Mouse (Mus musculus): Measurements from ENCODE around the gene Usp10. TPM values are rescaled to one million over a fixed set of nuclear protein-coding genes. Genes with fewer than 3 reads are reported as not detected.

Usp10 gene
- polyA plus RNA-seq, 1 experiment, result 133 TPM

GRCm38 (mm10) chr8:119997266-119997665 is 87.1 kb downstream of the Usp10 start:
- H3K4me3 ChIP-seq (replicated peaks; ENCODE audit: control insufficient read depth, low read depth, low read length), result no peak overlapping the region
- TF ChIP-seq CTCF (IDR thresholded peaks at IDR 0.05; ENCODE audit: control insufficient read depth, insufficient read depth, low read length) (no peak), POLR2A (IDR thresholded peaks at IDR 0.05; ENCODE audit: borderline replicate concordance, control insufficient read depth, low read depth, low read length) (no peak)
- 84% methylated on average over 4 of the region's 4 CpGs for whole genome bisulfite sequencing
- H3K4me1 ChIP-seq (ENCODE audit: control insufficient read depth, insufficient read depth, low read length), result no peaks in the 10 kb centered on the region; the same call in 1 of the 2 replicates
- no peak overlapping the region for H3K27ac ChIP-seq (ENCODE audit: control insufficient read depth, insufficient read depth, low read depth, low read length, poor library complexity)

- Histone ChIP-seq H3K4me1 (ENCODE audit: control insufficient read depth, insufficient read depth, low read length) (no peaks in the 10 kb centered on the region), H3K27ac (ENCODE audit: control insufficient read depth, insufficient read depth, low read depth, low read length, poor library complexity) (no peak overlapping the region), H3K4me3 (replicated peaks; ENCODE audit: control insufficient read depth, low read depth, low read length) (no peak overlapping the region)
- 73% methylated on average over 8 of the region's 8 CpGs for WGBS
- TF ChIP-seq POLR2A (IDR thresholded peaks at IDR 0.05; ENCODE audit: borderline replicate concordance, control insufficient read depth, low read depth, low read length) (no peak), CTCF (IDR thresholded peaks at IDR 0.05; ENCODE audit: control insufficient read depth, insufficient read depth, low read length) (no peak)
Measured at GRCm38 (mm10) chr8:120000461-120000860, 90.3 kb downstream of the Usp10 start.

- Histone ChIP-seq H3K4me3 (replicated peaks; ENCODE audit: control insufficient read depth, low read depth, low read length) (no peak overlapping the region), H3K4me1 (ENCODE audit: control insufficient read depth, insufficient read depth, low read length) (no peaks in the 10 kb centered on the region), H3K27ac (ENCODE audit: control insufficient read depth, insufficient read depth, low read depth, low read length, poor library complexity) (no peak overlapping the region)
- 81% methylated on average over 7 of the region's 7 CpGs for WGBS
- TF ChIP-seq CTCF (IDR thresholded peaks at IDR 0.05; ENCODE audit: control insufficient read depth, insufficient read depth, low read length) (no peak), POLR2A (IDR thresholded peaks at IDR 0.05; ENCODE audit: borderline replicate concordance, control insufficient read depth, low read depth, low read length) (no peak)
Measured at GRCm38 (mm10) chr8:120001712-120002111, 91.6 kb downstream of the Usp10 start.

- TF ChIP-seq CTCF (IDR thresholded peaks at IDR 0.05; ENCODE audit: control insufficient read depth, insufficient read depth, low read length), result no peak
- no peak for TF ChIP-seq POLR2A (IDR thresholded peaks at IDR 0.05; ENCODE audit: borderline replicate concordance, control insufficient read depth, low read depth, low read length)
- WGBS, result 81% methylated on average over 9 of the region's 9 CpGs
- H3K27ac ChIP-seq (ENCODE audit: control insufficient read depth, insufficient read depth, low read depth, low read length, poor library complexity), result no peak overlapping the region
- H3K4me1 ChIP-seq (ENCODE audit: control insufficient read depth, insufficient read depth, low read length), result no peaks in the 10 kb centered on the region
- H3K4me3 ChIP-seq (replicated peaks; ENCODE audit: control insufficient read depth, low read depth, low read length), result no peak overlapping the region
Measured at GRCm38 (mm10) chr8:120002348-120002747, 92.2 kb downstream of the Usp10 start.

- WGBS, result 80% methylated on average over 14 of the region's 14 CpGs
- Histone ChIP-seq H3K4me1 (ENCODE audit: control insufficient read depth, insufficient read depth, low read length) (no peaks in the 10 kb centered on the region), H3K4me3 (replicated peaks; ENCODE audit: control insufficient read depth, low read depth, low read length) (no peak overlapping the region), H3K27ac (ENCODE audit: control insufficient read depth, insufficient read depth, low read depth, low read length, poor library complexity) (no peak overlapping the region)
- TF ChIP-seq CTCF (IDR thresholded peaks at IDR 0.05; ENCODE audit: control insufficient read depth, insufficient read depth, low read length) (no peak), POLR2A (IDR thresholded peaks at IDR 0.05; ENCODE audit: borderline replicate concordance, control insufficient read depth, low read depth, low read length) (no peak)
Measured at GRCm38 (mm10) chr8:120004154-120004702, 94.1 kb downstream of the Usp10 start.

GRCm38 (mm10) chr8:120004705-120005381 is 94.7 kb downstream of the Usp10 start:
- no peak for TF ChIP-seq CTCF (IDR thresholded peaks at IDR 0.05; ENCODE audit: control insufficient read depth, insufficient read depth, low read length)
- TF ChIP-seq POLR2A (IDR thresholded peaks at IDR 0.05; ENCODE audit: borderline replicate concordance, control insufficient read depth, low read depth, low read length), result no peak
- 85% methylated on average over 2 of the region's 2 CpGs for WGBS
- H3K27ac ChIP-seq (ENCODE audit: control insufficient read depth, insufficient read depth, low read depth, low read length, poor library complexity), result no peak overlapping the region
- H3K4me1 ChIP-seq (ENCODE audit: control insufficient read depth, insufficient read depth, low read length), result no peaks in the 10 kb centered on the region
- H3K4me3 ChIP-seq (replicated peaks; ENCODE audit: control insufficient read depth, low read depth, low read length), result no peak overlapping the region

GRCm38 (mm10) chr8:120006645-120007160 is 96.5 kb downstream of the Usp10 start:
- H3K4me3 ChIP-seq (replicated peaks; ENCODE audit: control insufficient read depth, low read depth, low read length), result no peak overlapping the region
- 86% methylated on average over 9 of the region's 9 CpGs for WGBS
- TF ChIP-seq POLR2A (IDR thresholded peaks at IDR 0.05; ENCODE audit: borderline replicate concordance, control insufficient read depth, low read depth, low read length) (no peak), CTCF (IDR thresholded peaks at IDR 0.05; ENCODE audit: control insufficient read depth, insufficient read depth, low read length) (no peak)

More at GRCm38 (mm10) chr8:120006645-120007160, 96.5 kb downstream of the Usp10 start:
- Histone ChIP-seq H3K4me1 (ENCODE audit: control insufficient read depth, insufficient read depth, low read length) (no peaks in the 10 kb centered on the region), H3K27ac (ENCODE audit: control insufficient read depth, insufficient read depth, low read depth, low read length, poor library complexity) (no peak overlapping the region)

Other genes with a start within 250 kb of the Usp10 start
- gene Wfdc1, start 244.0 kb upstream of the Usp10 start, polyA plus RNA-seq (2011; ENCODE audit: insufficient read depth, insufficient read length, low replicate concordance, missing spikeins), result not detected in 2 replicates
- gene Atp2c2, start 210.4 kb upstream of the Usp10 start, polyA plus RNA-seq (2011; ENCODE audit: insufficient read depth, insufficient read length, low replicate concordance, missing spikeins), result not detected in 2 replicates
- gene Tldc1, start 131.9 kb upstream of the Usp10 start, polyA plus RNA-seq (2011; ENCODE audit: insufficient read depth, insufficient read length, low replicate concordance, missing spikeins), result 0.88 and 3.2 TPM in 2 replicates
- 90.1 and 247 TPM in 2 replicates for gene Cotl1, start 69.8 kb upstream of the Usp10 start, polyA plus RNA-seq (2011; ENCODE audit: insufficient read depth, insufficient read length, low replicate concordance, missing spikeins)
- gene Klhl36, start 48.1 kb upstream of the Usp10 start, polyA plus RNA-seq (2011; ENCODE audit: insufficient read depth, insufficient read length, low replicate concordance, missing spikeins), result 2.8 and 4.8 TPM in 2 replicates
- gene Gm20388, start 481 bp downstream of the Usp10 start, polyA plus RNA-seq (2011; ENCODE audit: insufficient read depth, insufficient read length, low replicate concordance, missing spikeins), result 3.5 and 10.6 TPM in 2 replicates
- gene Crispld2, start 82.1 kb downstream of the Usp10 start, polyA plus RNA-seq (2011; ENCODE audit: insufficient read depth, insufficient read length, low replicate concordance, missing spikeins), result 4.9 and 17.2 TPM in 2 replicates
- gene Zdhhc7, start 191.1 kb downstream of the Usp10 start, polyA plus RNA-seq (2011; ENCODE audit: insufficient read depth, insufficient read length, low replicate concordance, missing spikeins), result 8.6 and 18.7 TPM in 2 replicates
- 30.4 and 78.7 TPM in 2 replicates for gene 6430548M08Rik, start 203.8 kb downstream of the Usp10 start, polyA plus RNA-seq (2011; ENCODE audit: insufficient read depth, insufficient read length, low replicate concordance, missing spikeins)